Mouse (Mus musculus) left cerebral cortex, postnatal 36 days (tissue): ENCODE results near the gene Tpi1. TPM values are rescaled to one million over a fixed set of nuclear protein-coding genes. Genes with fewer than 3 reads are reported as not detected.
"Not testable (repeated sequence)": the region's sequence is repeated elsewhere in the genome, so short reads cannot be mapped to it uniquely, and the experiment has no call there.

Experiments
- DNase-seq, 2 experiments: peaks; one replicate each; pipeline ENCODE4 v3.0.0; 2021 to 2022; ENCODE audit warnings: low spot score in 2 of 2, mixed read lengths in 1 of 2
- intact Hi-C: fragments of 180-260 bp; cut with DNase I; formaldehyde crosslinking; loops from one replicate; pipeline ENCODE4 v1.15.1; 2025
- total RNA-seq, 2 experiments: library from RNA; stranded (reverse); gene quantifications; 2 replicates each; pipeline ENCODE4 v1.2.3; 2021

The Tpi1 gene
- total RNA-seq, 2 experiments from 2014 or later: 736 to 850 TPM

DNA sequence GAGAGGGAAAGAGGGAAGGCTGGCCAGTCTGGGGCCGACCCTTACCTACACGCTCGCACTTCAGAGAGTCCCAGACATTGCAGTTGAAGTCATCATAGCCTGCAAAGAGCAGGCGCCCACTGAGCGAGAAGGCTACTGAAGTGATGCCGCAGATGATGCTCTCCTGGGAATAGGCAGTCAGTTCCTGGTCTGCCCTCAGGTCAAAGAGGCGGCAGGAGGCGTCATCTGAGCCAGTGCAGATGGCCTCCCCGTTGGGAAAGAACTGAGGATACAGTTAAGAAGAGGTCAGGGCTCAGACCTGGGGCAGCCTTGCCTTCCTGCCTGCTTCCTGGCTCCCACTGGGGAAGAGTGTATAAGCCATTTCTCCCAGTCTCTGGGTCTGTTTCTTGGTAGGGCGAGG, 21.4 kb upstream of the Tpi1 start:
- intact Hi-C loops: no loop called here
- DNase-seq: no peak

DNA sequence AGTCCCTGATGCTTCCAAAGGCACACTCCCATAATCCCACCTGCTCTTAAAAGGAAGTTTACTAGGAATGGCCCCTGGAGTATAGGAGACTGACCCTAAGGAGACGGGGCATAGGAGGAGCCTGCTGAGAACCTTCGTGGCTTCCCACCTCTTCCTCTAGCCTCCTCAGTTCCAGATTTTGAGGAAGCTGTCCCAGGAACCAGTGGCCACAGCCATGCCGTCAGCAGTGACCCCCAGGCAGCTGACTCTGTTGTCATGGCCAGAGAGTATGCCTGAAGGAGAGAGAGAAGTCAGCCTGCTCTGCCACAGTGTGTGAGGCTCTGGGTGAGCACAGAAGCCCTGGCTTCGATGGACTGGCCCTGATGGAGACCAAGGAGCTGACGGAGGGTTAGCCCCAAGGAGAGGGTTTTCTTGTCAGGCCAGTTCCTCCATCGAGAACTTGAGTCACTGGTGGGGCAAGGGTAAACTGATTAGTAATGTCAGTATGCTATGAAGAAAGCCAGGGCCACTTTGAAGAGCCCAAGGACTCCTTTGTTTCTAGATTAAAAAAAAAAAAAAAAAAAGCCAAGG, 20.5 kb upstream of the Tpi1 start:
- intact Hi-C loops: no loop called here
- no peak for DNase-seq

- intact Hi-C loops: no loop called here
- no peak for DNase-seq
Measured at GRCm38 (mm10) chr6:124831649-124832048, 17.6 kb upstream of the Tpi1 start.

DNA sequence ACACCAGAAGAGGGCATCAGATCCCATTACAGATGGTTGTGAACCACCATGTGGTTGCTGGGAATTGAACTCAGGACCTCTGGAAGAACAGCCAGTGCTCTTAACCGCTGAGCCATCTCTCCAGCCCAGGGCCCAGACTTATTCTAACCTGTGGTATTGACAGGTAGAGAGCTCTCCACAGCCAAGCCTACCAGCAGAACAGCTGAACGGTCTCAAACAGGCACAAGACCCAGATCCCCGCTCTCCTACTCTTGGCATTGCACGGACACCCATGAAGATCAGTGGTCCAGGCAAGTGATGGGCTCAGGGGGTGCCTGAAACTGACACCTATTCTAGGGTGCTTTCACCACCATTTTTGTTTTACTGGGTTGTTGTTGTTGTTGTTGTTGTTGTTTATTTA, 17.1 kb upstream of the Tpi1 start:
- intact Hi-C loops, DNase-seq: not testable (repeated sequence)

DNA sequence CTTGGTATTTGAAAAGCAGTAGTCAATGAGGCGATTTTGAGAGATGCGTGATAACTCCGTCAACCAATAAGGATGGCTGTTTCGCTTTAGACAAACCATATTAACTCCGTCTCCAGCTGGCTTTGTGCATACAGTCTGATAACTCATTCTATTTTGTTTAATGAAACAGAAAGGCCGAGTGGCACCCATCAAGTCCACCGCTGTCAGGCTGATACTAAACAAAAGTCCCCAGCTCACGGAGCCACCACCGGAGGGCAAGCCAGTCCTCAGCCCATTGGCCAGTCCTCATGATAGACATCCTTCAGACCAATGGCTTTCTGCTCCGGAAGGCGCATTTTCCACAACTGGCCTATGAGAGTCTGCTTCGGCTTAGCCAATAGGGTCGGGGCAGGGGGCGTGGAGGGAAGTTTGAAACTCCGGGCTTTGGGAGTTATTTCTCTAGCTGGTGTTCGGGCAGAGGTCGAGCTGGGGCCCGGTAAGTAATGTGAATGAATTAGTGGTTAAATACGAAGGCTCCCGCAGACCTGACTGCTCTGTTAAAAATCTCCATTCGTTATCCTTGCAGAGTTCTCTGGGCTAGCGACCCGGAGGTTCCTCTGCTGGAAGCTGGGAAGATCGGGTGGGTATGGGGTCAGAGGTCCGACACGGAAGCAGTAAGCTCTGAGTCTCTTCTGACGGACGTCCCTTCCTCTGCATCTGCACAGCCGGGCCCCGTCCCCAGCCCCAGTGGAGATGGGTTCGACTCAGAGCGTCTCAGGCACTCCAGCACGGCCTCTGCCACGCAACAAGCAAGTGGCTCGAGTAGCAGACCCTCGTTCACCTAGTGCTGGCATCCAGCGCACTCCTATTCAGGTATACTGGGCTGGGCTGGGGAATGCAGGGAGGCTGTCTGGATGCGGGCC, 16.0 kb upstream of the Tpi1 start:
- intact Hi-C loops: no loop called here
- peak; percentile 90 to 92 for DNase-seq

DNA sequence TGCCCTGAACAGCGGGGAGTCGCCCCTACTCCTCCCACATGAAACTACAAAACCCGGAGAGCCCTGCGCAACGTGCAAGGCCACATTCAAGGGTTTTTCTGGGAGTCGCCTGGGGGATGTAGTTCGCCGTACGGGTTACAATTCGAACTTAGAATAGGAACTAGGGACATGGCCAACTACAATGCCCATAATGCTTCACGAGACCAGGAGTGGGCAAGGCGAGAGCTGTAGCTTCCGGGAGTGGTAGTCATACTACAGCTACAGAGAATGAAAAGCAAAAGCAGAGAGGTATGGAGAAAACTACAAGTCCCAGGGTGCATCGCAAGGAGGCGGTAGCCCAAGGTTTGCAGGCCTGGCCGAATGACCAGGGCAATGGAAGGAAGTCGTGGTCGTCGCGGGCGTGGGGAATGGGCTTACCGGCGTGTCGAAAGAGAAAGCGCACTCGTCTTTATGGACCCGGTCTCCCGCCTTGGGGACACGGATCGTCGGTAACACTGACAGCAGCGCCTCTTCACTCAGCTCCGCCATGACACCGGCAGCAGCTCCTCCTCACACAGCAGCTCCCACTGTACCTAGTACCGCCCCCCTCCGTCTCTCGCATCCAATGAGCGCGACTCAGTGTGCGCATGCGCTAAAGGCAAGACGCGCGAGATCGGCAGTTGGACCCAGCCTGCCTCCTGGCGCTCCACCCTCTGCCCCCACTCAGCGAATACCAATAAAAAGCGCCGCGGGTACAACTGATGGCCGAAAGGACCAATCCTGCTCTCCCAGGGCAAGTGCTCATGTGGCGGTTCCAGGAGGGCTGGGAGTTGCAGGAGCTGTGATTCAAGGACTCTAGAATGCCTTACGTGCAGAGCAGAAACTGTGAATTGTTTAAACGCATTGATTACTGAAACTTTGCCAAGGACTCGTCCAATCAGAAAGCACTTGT, 15.0 kb upstream of the Tpi1 start, which contains the start of the genes Usp5 and Cdca3:
Gene Usp5 (minus strand): TSS at position 617 of the 931 bp plus-strand sequence.
Gene Cdca3 (plus strand): TSS at position 680 of the 931 bp plus-strand sequence.
- intact Hi-C loops: no loop called here
- peak; percentile 99 for DNase-seq

- DNase-seq: no peak
- intact Hi-C loops: no loop called here
Measured at GRCm38 (mm10) chr6:124828101-124828592, 14.1 kb upstream of the Tpi1 start.

GRCm38 (mm10) chr6:124822049-124822448, 8.0 kb upstream of the Tpi1 start:
- intact Hi-C loops: no loop called here
- no peak for DNase-seq

- no peak for DNase-seq
- intact Hi-C loops: no loop called here
Measured at GRCm38 (mm10) chr6:124820891-124821290, 6.8 kb upstream of the Tpi1 start.

- intact Hi-C loops: no loop called here
- peak in 1 of 2 experiments; percentile 38 for DNase-seq
Measured at GRCm38 (mm10) chr6:124817971-124818370, 3.9 kb upstream of the Tpi1 start.

DNA sequence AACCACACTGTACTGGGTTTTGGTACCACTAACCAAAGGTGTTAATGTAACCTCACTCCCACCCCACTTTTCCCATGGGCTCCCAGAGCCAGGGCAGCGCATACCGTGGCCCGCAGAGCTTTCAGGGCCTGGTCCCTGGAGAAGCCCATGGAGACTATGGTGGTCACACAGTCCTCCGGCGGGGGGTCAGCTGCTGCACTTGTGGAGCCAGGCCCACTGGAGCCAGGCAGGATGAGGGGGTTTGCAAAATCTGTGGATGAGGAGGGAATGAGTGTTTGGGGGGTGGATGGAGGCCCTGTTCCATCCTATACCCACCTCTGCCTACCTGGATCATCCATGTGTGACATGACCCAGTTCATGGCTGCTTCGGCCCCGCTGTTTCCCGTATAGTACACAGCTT, 3.5 kb upstream of the Tpi1 start:
- no peak for DNase-seq
- intact Hi-C loops: no loop called here

- DNase-seq: no peak
Measured at GRCm38 (mm10) chr6:124817125-124817524, 3.0 kb upstream of the Tpi1 start.

GRCm38 (mm10) chr6:124816611-124817010, 2.5 kb upstream of the Tpi1 start:
- DNase-seq: no peak
- intact Hi-C loops: no loop called here

More at GRCm38 (mm10) chr6:124817125-124817524, 3.0 kb upstream of the Tpi1 start:
- intact Hi-C loops: no loop called here

GRCm38 (mm10) chr6:124814858-124815774, 1.0 kb upstream of the Tpi1 start:
- no peak for DNase-seq
- intact Hi-C loops: no loop called here

DNA sequence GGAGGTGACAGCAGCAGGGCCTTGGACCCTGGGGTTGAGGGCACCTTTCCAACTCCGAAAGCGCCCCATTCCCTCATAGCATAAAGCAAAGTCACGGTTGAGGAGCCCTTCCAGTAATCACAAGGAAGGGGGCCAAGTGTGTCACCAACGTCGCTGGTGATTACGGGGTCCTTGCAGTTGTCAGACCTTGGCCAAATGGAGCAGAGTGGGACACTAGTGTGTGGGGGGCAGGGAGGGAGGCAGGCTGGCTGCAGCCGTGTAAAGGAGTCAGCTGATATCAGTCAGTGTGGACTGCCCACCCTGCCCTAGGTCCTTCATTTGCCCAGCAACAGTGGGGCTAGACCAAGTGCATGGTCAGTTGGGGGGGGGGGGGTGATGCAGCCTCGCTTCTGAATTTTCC, 352 bp upstream of the Tpi1 start:
- intact Hi-C loops: no loop called here

DNA sequence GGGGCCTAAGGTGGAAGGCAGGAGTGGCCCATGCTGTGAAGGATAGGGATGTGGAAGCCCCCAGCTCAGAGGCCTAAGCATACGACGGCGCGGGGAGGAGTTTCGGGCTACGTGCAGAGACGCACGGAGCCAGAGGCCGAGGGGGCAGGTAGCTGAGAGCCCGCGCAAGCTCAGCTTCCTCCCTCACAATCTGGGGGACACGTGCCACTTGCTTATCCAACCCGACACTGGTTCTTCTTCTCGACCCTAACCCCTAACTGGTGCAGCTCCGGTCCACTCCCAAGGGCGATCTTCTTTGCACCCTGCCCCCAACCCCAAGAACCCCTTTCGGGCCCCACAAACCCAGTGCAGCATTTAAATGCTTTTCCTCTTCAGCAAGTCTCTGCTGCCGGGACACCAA, 600 bp downstream of the Tpi1 start:
- intact Hi-C loops: loop anchor here (2.0 kb wide), 1 partner anchor 45 kb away; the partner anchor contains the start of gene Eno2
- DNase-seq: peak; percentile 68 to 80

More for the DNA sequence above, 352 bp upstream of the Tpi1 start:
- DNase-seq: no peak

DNA sequence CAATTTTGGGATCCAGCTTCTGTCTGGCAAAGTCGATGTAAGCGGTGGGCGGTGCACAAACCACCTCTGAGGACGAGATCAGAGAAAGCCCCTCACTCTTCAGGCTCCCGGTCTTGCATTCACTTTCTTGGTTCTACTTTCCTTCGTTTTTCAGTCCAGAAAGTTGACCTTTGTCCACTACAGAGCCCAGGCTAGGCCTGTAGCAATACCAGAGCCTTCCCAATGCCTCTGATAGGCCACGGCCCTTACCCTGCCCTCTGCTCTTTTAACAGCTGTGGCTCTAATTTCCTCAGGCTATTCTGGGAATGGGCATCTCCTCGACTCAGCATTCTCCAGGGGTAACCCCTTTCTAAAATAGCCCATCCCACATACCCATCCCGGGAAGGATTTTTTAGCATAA, 1.2 kb downstream of the Tpi1 start:
- peak in 1 of 2 experiments; percentile 32 for DNase-seq
- intact Hi-C loops: loop anchor here (2.0 kb wide), 1 partner anchor 44 kb away; the partner anchor contains the start of gene Eno2
